In genomic region chr17:27231146-27231503, GRCm38 (mm10) we compare ENCODE assay signal across 18 mouse cellular contexts. TPM values are rescaled to one million over a fixed set of nuclear protein-coding genes. Genes with fewer than 3 reads are reported as not detected.
DNase-seq lines count a peak whose midpoint lies in the region; ATAC-seq lines count a peak whose summit lies in the region.
"Had no signal": no experiment of that assay in that cellular context is flagged by ENCODE, and none has a peak within 500 bp of the region (broad histone marks: within the 10 kb centered on the region; RNA-seq: fewer than 3 reads in every experiment).

No protein-coding gene starts in this region.

- DNase-seq in left cerebral cortex, adult 11 months (ENCODE audit: low spot score): peak; percentile 79
- DNase-seq in left cerebral cortex, postnatal 4 days: no peak
- peak; percentile 64 for DNase-seq in layer of hippocampus, adult 9-11 months
- peak; percentile 80 to 97 for DNase-seq in left cerebral cortex, postnatal 25 days (ENCODE audit: low spot score in 2 of 2)
- no peak for DNase-seq in spleen, adult 18-20 months
- no peak for DNase-seq in adrenal gland, postnatal 25 days
- DNase-seq: adrenal gland, adult 2 months; heart, postnatal 36 days; kidney, postnatal 36 days; liver, embryonic 13.5 days; lung, postnatal 14 days; thymus, postnatal 36 days had no signal

- no peaks in the 10 kb centered on the region for H3K9me3 ChIP-seq in hindbrain, embryonic 16.5 days (ENCODE audit: control insufficient read depth, low read length)
- H3K9me3 ChIP-seq in forebrain, embryonic 16.5 days (ENCODE audit: control insufficient read depth, low read length): no peaks in the 10 kb centered on the region
- H3K9me3 ChIP-seq: embryonic facial prominence, embryonic 15.5 days; liver, embryonic 13.5 days had no signal

- H3K4me3 ChIP-seq in hindbrain, embryonic 16.5 days (ENCODE audit: low read length): no peak overlapping the region
- no peak overlapping the region for H3K4me3 ChIP-seq in forebrain, embryonic 16.5 days (replicated peaks; ENCODE audit: low read length)
- H3K4me3 ChIP-seq: embryonic facial prominence, embryonic 15.5 days; liver, embryonic 13.5 days had no signal

- ATAC-seq in hindbrain, embryonic 16.5 days: no peak
- no peak for ATAC-seq in forebrain, embryonic 16.5 days
- ATAC-seq: forebrain, embryonic 14.5 days; Patski had no signal

- WGBS in hindbrain, embryonic 16.5 days: 50% methylated on average over 6 of the region's 6 CpGs
- 60% methylated on average over 6 of the region's 6 CpGs for WGBS in forebrain, embryonic 16.5 days

- H3K36me3 ChIP-seq in hindbrain, embryonic 16.5 days (ENCODE audit: control insufficient read depth, insufficient read depth, low read length): no peaks in the 10 kb centered on the region
- H3K36me3 ChIP-seq in forebrain, embryonic 16.5 days (ENCODE audit: control insufficient read depth, insufficient read depth): no peaks in the 10 kb centered on the region
- H3K36me3 ChIP-seq: embryonic facial prominence, embryonic 15.5 days; liver, embryonic 13.5 days had no signal

- H3K27me3 ChIP-seq in hindbrain, embryonic 16.5 days (replicated peaks; ENCODE audit: control insufficient read depth, insufficient read depth, low read length): no peaks in the 10 kb centered on the region
- 0 out of 2 replicates have a peak, but pooled peaks cover 3% of the 10 kb centered on the region for H3K27me3 ChIP-seq in forebrain, embryonic 16.5 days (replicated peaks; ENCODE audit: control insufficient read depth, insufficient read depth, low read length)
- H3K27me3 ChIP-seq: liver, embryonic 13.5 days had no signal

- no peak overlapping the region for H3K27ac ChIP-seq in hindbrain, embryonic 16.5 days (ENCODE audit: low read depth, low read length)
- H3K27ac ChIP-seq in forebrain, embryonic 16.5 days (ENCODE audit: low read length): no peak overlapping the region
- H3K27ac ChIP-seq: embryonic facial prominence, embryonic 15.5 days; liver, embryonic 13.5 days had no signal

- peaks cover 22% of the 10 kb centered on the region for H3K4me1 ChIP-seq in hindbrain, embryonic 16.5 days (ENCODE audit: control insufficient read depth, insufficient read depth, low read depth, low read length)
- H3K4me1 ChIP-seq in forebrain, embryonic 16.5 days (replicated peaks; ENCODE audit: control insufficient read depth, insufficient read depth, low read length): peaks cover 16% of the 10 kb centered on the region
- H3K4me1 ChIP-seq: embryonic facial prominence, embryonic 15.5 days; liver, embryonic 13.5 days had no signal

- intact Hi-C loops in left cerebral cortex, postnatal 4 days (cut with DNase I): no loop called here
- intact Hi-C loops in left cerebral cortex, postnatal 25 days (cut with DNase I): loop anchor here (1.0 kb wide), 3 partner anchors 15 to 131 kb away; no protein-coding TSS in a partner anchor

- no peak overlapping the region for H3K9ac ChIP-seq in hindbrain, embryonic 16.5 days (ENCODE audit: low read depth, low read length)
- no peak overlapping the region for H3K9ac ChIP-seq in forebrain, embryonic 16.5 days (replicated peaks; ENCODE audit: low read depth, low read length)
- H3K9ac ChIP-seq: embryonic facial prominence, embryonic 15.5 days; liver, embryonic 13.5 days had no signal

- H3K4me2 ChIP-seq in hindbrain, embryonic 16.5 days (ENCODE audit: low read length): no peak overlapping the region
- no peak overlapping the region for H3K4me2 ChIP-seq in forebrain, embryonic 16.5 days (ENCODE audit: low read length)
- H3K4me2 ChIP-seq: embryonic facial prominence, embryonic 15.5 days; liver, embryonic 13.5 days; midbrain, embryonic 11.5 days had no signal

RNA-seq across cellular contexts. Expression of gene Lemd2, which starts 26.9 kb away (rescaled TPM):
- total RNA-seq in left cerebral cortex, postnatal 4 days (2021): 10 to 100 TPM; 64.7 to 67.8 TPM
- total RNA-seq in left cerebral cortex, postnatal 25 days (2021): 10 to 100 TPM; 39.9 to 44.1 TPM
- 11.1 and 17.7 TPM in 2 replicates for polyA plus RNA-seq in hindbrain, embryonic 16.5 days (2015; fragmentation: Nextera tagmentation; extraction: Ambion mirVana)
- 21.3 and 26.4 TPM in 2 replicates for polyA plus RNA-seq in forebrain, embryonic 16.5 days (2015; fragmentation: Nextera tagmentation; extraction: Ambion mirVana)
- 80.7 and 81.1 TPM in 2 replicates for total RNA-seq in adrenal gland, postnatal 25 days (2021)

Comparison
In these comparisons a context has a peak if more than half of its experiments do, and no peak if none do; other contexts are left out.
1. DNase-seq: peak in left cerebral cortex, adult 11 months (single experiment), layer of hippocampus, adult 9-11 months (single experiment) and left cerebral cortex, postnatal 25 days (2 of 2); none in left cerebral cortex, postnatal 4 days (single experiment), spleen, adult 18-20 months (0 of 2) and adrenal gland, postnatal 25 days (single experiment).